Mouse (Mus musculus): ENCODE data around the gene Znrf4. TPM values are rescaled to one million over a fixed set of nuclear protein-coding genes. Genes with fewer than 3 reads are reported as not detected.

Znrf4 gene
- polyA plus RNA-seq (2021; fragmentation: Nextera tagmentation) = not detected in 2 replicates
- long read RNA-seq, experiment 1 = 0 reads
- long read RNA-seq, experiment 2 = 0 reads

GRCm38 (mm10) chr17:56512310-56512709 is at the start of gene Znrf4:
TSS of gene Znrf4 (minus strand) at chr17:56512431.

GRCm38 (mm10) chr17:56554122-56554551 is 41.9 kb upstream of the Znrf4 start, which contains the start of gene Gm20219:
TSS of gene Gm20219 (minus strand) at chr17:56554387.

GRCm38 (mm10) chr17:56476402-56476752 is 35.9 kb downstream of the Znrf4 start, which contains the start of gene Ptprs:
TSS of gene Ptprs (minus strand) at chr17:56476483.

Other genes starting within 250 kb of the Znrf4 start
- 1.8 and 3.6 TPM in 2 replicates for gene Ticam1, start 235.6 kb downstream of the Znrf4 start, polyA plus RNA-seq (2021; fragmentation: Nextera tagmentation)
- 8.1 and 8.5 TPM in 2 replicates for gene Plin3, start 219.6 kb downstream of the Znrf4 start, polyA plus RNA-seq (2021; fragmentation: Nextera tagmentation)
- not detected in 2 replicates for gene Arrdc5, start 212.1 kb downstream of the Znrf4 start, polyA plus RNA-seq (2021; fragmentation: Nextera tagmentation)
- gene Uhrf1, start 209.1 kb downstream of the Znrf4 start, polyA plus RNA-seq (2021; fragmentation: Nextera tagmentation) = 0.33 TPM in 2 replicates
- 19.2 and 22.4 TPM in 2 replicates for gene Kdm4b, start 186.4 kb downstream of the Znrf4 start, polyA plus RNA-seq (2021; fragmentation: Nextera tagmentation)
- gene Ptprs, start 35.9 kb downstream of the Znrf4 start, polyA plus RNA-seq (2021; fragmentation: Nextera tagmentation) = 125 and 188 TPM in 2 replicates
- gene Gm20219, start 42.0 kb upstream of the Znrf4 start, polyA plus RNA-seq (2021; fragmentation: Nextera tagmentation) = not detected in 2 replicates
- gene Safb2, start 72.2 kb upstream of the Znrf4 start, polyA plus RNA-seq (2021; fragmentation: Nextera tagmentation) = 12.8 and 17.3 TPM in 2 replicates
- gene Safb, start 72.4 kb upstream of the Znrf4 start, polyA plus RNA-seq (2021; fragmentation: Nextera tagmentation) = 36.0 and 38.2 TPM in 2 replicates
- 448 and 559 TPM in 2 replicates for gene 2410015M20Rik, start 97.3 kb upstream of the Znrf4 start, polyA plus RNA-seq (2021; fragmentation: Nextera tagmentation)
- 1,951 and 2,168 TPM in 2 replicates for gene Rpl36, start 101.0 kb upstream of the Znrf4 start, polyA plus RNA-seq (2021; fragmentation: Nextera tagmentation)
- 24.7 and 30.3 TPM in 2 replicates for gene Lonp1, start 114.5 kb upstream of the Znrf4 start, polyA plus RNA-seq (2021; fragmentation: Nextera tagmentation)
- 0.15 and 0.34 TPM in 2 replicates for gene Catsperd, start 115.7 kb upstream of the Znrf4 start, polyA plus RNA-seq (2021; fragmentation: Nextera tagmentation)
- 43.8 and 58.2 TPM in 2 replicates for gene Ranbp3, start 160.9 kb upstream of the Znrf4 start, polyA plus RNA-seq (2021; fragmentation: Nextera tagmentation)
- 982 and 1,143 TPM in 2 replicates for gene Ndufa11, start 205.3 kb upstream of the Znrf4 start, polyA plus RNA-seq (2021; fragmentation: Nextera tagmentation)
- 9.5 and 9.6 TPM in 2 replicates for gene Vmac, start 205.6 kb upstream of the Znrf4 start, polyA plus RNA-seq (2021; fragmentation: Nextera tagmentation)
- 3.3 and 6.1 TPM in 2 replicates for gene Nrtn, start 245.1 kb upstream of the Znrf4 start, polyA plus RNA-seq (2021; fragmentation: Nextera tagmentation)

Data from left cerebral cortex, adult 6 months (tissue).